Mouse (Mus musculus): ENCODE data around the gene Galnt5. TPM values are rescaled to one million over a fixed set of nuclear protein-coding genes. Genes with fewer than 3 reads are reported as not detected.

The Galnt5 gene
- polyA plus RNA-seq, 1 experiment, result 0.05 TPM

DNA sequence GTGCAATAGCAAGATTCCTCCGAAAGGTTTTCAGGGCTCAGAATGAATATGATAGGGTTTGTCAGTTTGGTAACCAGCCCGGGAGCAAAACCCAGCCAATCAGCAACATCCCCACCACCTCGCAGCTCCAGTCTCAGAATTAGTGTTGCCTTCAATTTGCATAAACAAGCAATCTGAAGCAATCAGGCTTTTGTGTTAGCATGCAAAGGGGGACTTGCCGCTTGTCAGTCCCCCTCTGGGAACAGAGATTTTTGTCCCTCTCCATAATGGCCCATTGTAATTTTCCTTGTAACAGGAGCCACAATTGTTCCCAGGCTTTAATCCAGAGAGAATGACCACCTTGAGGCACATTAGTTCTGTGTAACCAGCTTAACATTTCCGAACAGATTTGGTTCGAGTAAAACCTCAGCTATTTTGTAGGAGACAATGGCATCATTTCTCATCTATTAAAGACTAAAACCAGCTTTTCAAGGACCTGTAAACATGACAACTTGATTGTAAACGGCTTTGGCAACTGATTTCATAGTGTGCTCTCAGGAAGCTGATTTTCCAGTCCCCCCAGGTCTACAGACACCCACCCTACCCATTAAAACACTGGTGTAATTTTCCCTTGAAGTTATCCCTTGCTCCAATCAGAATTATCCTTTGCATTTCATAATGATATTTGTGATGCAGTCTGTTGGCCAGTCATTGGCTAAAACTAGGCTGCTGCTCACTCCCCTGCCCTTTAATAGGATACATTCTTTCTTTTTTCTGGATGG, 55.3 kb downstream of the Galnt5 start, which contains the start of gene Ermn:
Ermn (minus strand) TSS at position 44 of the 761 bp plus-strand sequence.
- no peak for DNase-seq
- H3K27me3 ChIP-seq (ENCODE audit: control insufficient read depth, insufficient read depth, low read length), result no peaks in the 10 kb centered on the region
- TF ChIP-seq CTCF (IDR thresholded peaks at IDR 0.05; ENCODE audit: borderline replicate concordance, control insufficient read depth, extremely low read depth, insufficient read depth, low read length, poor library complexity), result no peak
- TF ChIP-seq POLR2A (IDR thresholded peaks at IDR 0.05; ENCODE audit: control insufficient read depth, extremely low read depth, insufficient read depth, low read length, poor library complexity), result no peak
- no peaks in the 10 kb centered on the region for H3K4me1 ChIP-seq (replicated peaks; ENCODE audit: control insufficient read depth, insufficient read depth, low read length)
- H3K36me3 ChIP-seq (ENCODE audit: control insufficient read depth, insufficient read depth, low read length), result no peaks in the 10 kb centered on the region
- 90% methylated on average over 7 of the region's 7 CpGs for WGBS
- H3K27ac ChIP-seq (ENCODE audit: control insufficient read depth, insufficient read depth, low read length), result no peak within 1 kb of the TSS
- H3K4me3 ChIP-seq (ENCODE audit: control insufficient read depth, insufficient read depth, low read length), result no peak within 1 kb of the TSS

GRCm38 (mm10) chr2:58055383-58055782, 57.7 kb downstream of the Galnt5 start:
- Histone ChIP-seq H3K4me1 (replicated peaks; ENCODE audit: control insufficient read depth, insufficient read depth, low read length) (no peaks in the 10 kb centered on the region), H3K4me3 (ENCODE audit: control insufficient read depth, insufficient read depth, low read length) (no peak overlapping the region), H3K27ac (ENCODE audit: control insufficient read depth, insufficient read depth, low read length) (no peak overlapping the region), H3K36me3 (ENCODE audit: control insufficient read depth, insufficient read depth, low read length) (no peaks in the 10 kb centered on the region), H3K27me3 (ENCODE audit: control insufficient read depth, insufficient read depth, low read length) (no peaks in the 10 kb centered on the region)
- peak; percentile 73 for DNase-seq
- peak; percentile 16; the same call in 1 of the 2 replicates for TF ChIP-seq CTCF (IDR thresholded peaks at IDR 0.05; ENCODE audit: borderline replicate concordance, control insufficient read depth, extremely low read depth, insufficient read depth, low read length, poor library complexity)
- no peak for TF ChIP-seq POLR2A (IDR thresholded peaks at IDR 0.05; ENCODE audit: control insufficient read depth, extremely low read depth, insufficient read depth, low read length, poor library complexity)

- 66% methylated on average over 1 of the region's 1 CpGs for WGBS
- TF ChIP-seq POLR2A (IDR thresholded peaks at IDR 0.05; ENCODE audit: control insufficient read depth, extremely low read depth, insufficient read depth, low read length, poor library complexity), result no peak
- TF ChIP-seq CTCF (IDR thresholded peaks at IDR 0.05; ENCODE audit: borderline replicate concordance, control insufficient read depth, extremely low read depth, insufficient read depth, low read length, poor library complexity), result no peak
- Histone ChIP-seq H3K36me3 (ENCODE audit: control insufficient read depth, insufficient read depth, low read length) (no peaks in the 10 kb centered on the region), H3K27me3 (ENCODE audit: control insufficient read depth, insufficient read depth, low read length) (no peaks in the 10 kb centered on the region), H3K4me1 (replicated peaks; ENCODE audit: control insufficient read depth, insufficient read depth, low read length) (no peaks in the 10 kb centered on the region), H3K27ac (ENCODE audit: control insufficient read depth, insufficient read depth, low read length) (no peak overlapping the region), H3K4me3 (ENCODE audit: control insufficient read depth, insufficient read depth, low read length) (no peak overlapping the region)
- no peak for DNase-seq
Observed at GRCm38 (mm10) chr2:58079849-58080248, 82.2 kb downstream of the Galnt5 start.

DNA sequence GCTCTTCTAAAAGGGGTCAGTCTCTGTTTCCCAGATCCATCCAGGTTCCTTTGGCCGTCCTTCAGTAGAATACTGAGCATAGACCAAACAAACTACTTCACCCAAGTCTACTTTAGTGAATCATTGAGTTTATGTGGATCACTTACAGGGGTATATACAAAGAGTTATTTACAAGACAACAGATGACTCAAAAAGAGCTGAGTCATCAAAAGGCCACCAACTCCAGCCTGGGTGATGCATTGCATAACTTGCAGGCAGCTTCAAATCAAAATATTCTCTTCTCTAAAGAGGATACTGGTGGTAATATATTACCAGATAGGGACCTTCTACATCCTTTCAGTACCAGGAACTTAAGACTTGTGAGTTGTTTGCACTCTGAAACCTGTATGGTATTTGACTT, 88.7 kb downstream of the Galnt5 start:
- TF ChIP-seq CTCF (IDR thresholded peaks at IDR 0.05; ENCODE audit: borderline replicate concordance, control insufficient read depth, extremely low read depth, insufficient read depth, low read length, poor library complexity), result no peak
- TF ChIP-seq POLR2A (IDR thresholded peaks at IDR 0.05; ENCODE audit: control insufficient read depth, extremely low read depth, insufficient read depth, low read length, poor library complexity), result no peak
- no peak for DNase-seq
- Histone ChIP-seq H3K27ac (ENCODE audit: control insufficient read depth, insufficient read depth, low read length) (no peak overlapping the region), H3K4me1 (replicated peaks; ENCODE audit: control insufficient read depth, insufficient read depth, low read length) (no peaks in the 10 kb centered on the region), H3K27me3 (ENCODE audit: control insufficient read depth, insufficient read depth, low read length) (no peaks in the 10 kb centered on the region), H3K36me3 (ENCODE audit: control insufficient read depth, insufficient read depth, low read length) (no peaks in the 10 kb centered on the region), H3K4me3 (ENCODE audit: control insufficient read depth, insufficient read depth, low read length) (no peak overlapping the region)
- WGBS, result 100% methylated on average over 1 of the region's 1 CpGs

- DNase-seq, result no peak
- 100% methylated on average over 1 of the region's 1 CpGs for WGBS
- Histone ChIP-seq H3K27ac (ENCODE audit: control insufficient read depth, insufficient read depth, low read length) (no peak overlapping the region), H3K36me3 (ENCODE audit: control insufficient read depth, insufficient read depth, low read length) (no peaks in the 10 kb centered on the region), H3K4me1 (replicated peaks; ENCODE audit: control insufficient read depth, insufficient read depth, low read length) (no peaks in the 10 kb centered on the region), H3K4me3 (ENCODE audit: control insufficient read depth, insufficient read depth, low read length) (no peak overlapping the region), H3K27me3 (ENCODE audit: control insufficient read depth, insufficient read depth, low read length) (no peaks in the 10 kb centered on the region)
- TF ChIP-seq POLR2A (IDR thresholded peaks at IDR 0.05; ENCODE audit: control insufficient read depth, extremely low read depth, insufficient read depth, low read length, poor library complexity), result no peak
- no peak for TF ChIP-seq CTCF (IDR thresholded peaks at IDR 0.05; ENCODE audit: borderline replicate concordance, control insufficient read depth, extremely low read depth, insufficient read depth, low read length, poor library complexity)
Observed at GRCm38 (mm10) chr2:58094818-58095217, 97.1 kb downstream of the Galnt5 start.

Other genes starting within 250 kb of the Galnt5 start
- not detected in 2 replicates for gene Ermn, start 55.0 kb downstream of the Galnt5 start, polyA plus RNA-seq (2012; rRNA removed)
- 284 and 293 TPM in 2 replicates for gene Cytip, start 197.6 kb downstream of the Galnt5 start, polyA plus RNA-seq (2012; rRNA removed)

Data from thymus, adult 2 months (tissue).